Mouse (Mus musculus): Measurements from ENCODE around the gene Camk2n2. TPM values are rescaled to one million over a fixed set of nuclear protein-coding genes. Genes with fewer than 3 reads are reported as not detected.

Gene Camk2n2
- polyA plus RNA-seq, 2 experiments = 0.19 to 0.38 TPM

GRCm38 (mm10) chr16:20651947-20652310 lies 30.8 kb upstream of the Camk2n2 start:
- no peaks in the 10 kb centered on the region for H3K27me3 ChIP-seq (ENCODE audit: control insufficient read depth, insufficient read depth, low read length)
- peak overlapping the region; percentile 80 to 96 for H3K4me3 ChIP-seq (ENCODE audit: insufficient read depth in 1 of 2, low read depth in 2 of 2, low read length in 2 of 2)
- H3K4me2 ChIP-seq (ENCODE audit: low read depth) = peak overlapping the region; percentile 69
- H3K9me3 ChIP-seq (ENCODE audit: control insufficient read depth, low read length) = no peaks in the 10 kb centered on the region
- ATAC-seq (ENCODE audit: insufficient read depth) = peak; percentile 39; the same call in 1 of the 2 replicates
- WGBS (ENCODE audit: insufficient replicate concordance) = 7% methylated on average over 12 of the region's 12 CpGs
- H3K4me1 ChIP-seq (replicated peaks; ENCODE audit: control insufficient read depth in 2 of 2, insufficient read depth in 2 of 2, low read length in 1 of 2) = peaks cover 7% of the 10 kb centered on the region in 2 experiments; a peak in 3 of 4 replicates
- TF ChIP-seq CTCF (IDR thresholded peaks at IDR 0.05; ENCODE audit: low read depth) (no peak), EP300 (IDR thresholded peaks at IDR 0.05; ENCODE audit: low read depth) (no peak)
- no peak for DNase-seq (ENCODE audit: low read depth in 3 of 3, low spot score in 3 of 3)
- peaks cover 23% of the 10 kb centered on the region for H3K36me3 ChIP-seq (replicated peaks; ENCODE audit: control insufficient read depth, insufficient read depth, low read depth)
- H3K9ac ChIP-seq (replicated peaks) = peak overlapping the region; percentile 82
- no peak overlapping the region; the same call in 1 of the 2 replicates for H3K27ac ChIP-seq

- no peaks in the 10 kb centered on the region for H3K27me3 ChIP-seq (ENCODE audit: control insufficient read depth, insufficient read depth, low read length)
- DNase-seq (ENCODE audit: low read depth in 3 of 3, low spot score in 3 of 3) = peak; percentile 85 to 86 (median 86)
- peak within 1 kb of the TSS; percentile 80 to 96 for H3K4me3 ChIP-seq (ENCODE audit: insufficient read depth in 1 of 2, low read depth in 2 of 2, low read length in 2 of 2)
- ATAC-seq (ENCODE audit: insufficient read depth) = peak; percentile 97
- peak within 1 kb of the TSS; percentile 69 for H3K4me2 ChIP-seq (ENCODE audit: low read depth)
- peaks cover 7% of the 10 kb centered on the region in 2 experiments; a peak in 3 of 4 replicates for H3K4me1 ChIP-seq (replicated peaks; ENCODE audit: control insufficient read depth in 2 of 2, insufficient read depth in 2 of 2, low read length in 1 of 2)
- H3K9ac ChIP-seq (replicated peaks) = peak within 1 kb of the TSS; percentile 82
- no peaks in the 10 kb centered on the region for H3K9me3 ChIP-seq (ENCODE audit: control insufficient read depth, low read length)
- peak within 1 kb of the TSS; percentile 51 for H3K27ac ChIP-seq
- H3K36me3 ChIP-seq (replicated peaks; ENCODE audit: control insufficient read depth, insufficient read depth, low read depth) = peaks cover 17% of the 10 kb centered on the region
- peak; percentile 34 for TF ChIP-seq CTCF (IDR thresholded peaks at IDR 0.05; ENCODE audit: low read depth)
- no peak for TF ChIP-seq EP300 (IDR thresholded peaks at IDR 0.05; ENCODE audit: low read depth)
- 1% methylated on average over 46 of the region's 46 CpGs for WGBS (ENCODE audit: insufficient replicate concordance)
These were observed 30.2 kb upstream of the Camk2n2 start, which contains the start of gene Psmd2 for GRCm38 (mm10) chr16:20651076-20651946. TSS of gene Psmd2 (plus strand) at chr16:20651652.

GRCm38 (mm10) chr16:20643911-20644310 lies 22.8 kb upstream of the Camk2n2 start:
- H3K27me3 ChIP-seq (ENCODE audit: control insufficient read depth, insufficient read depth, low read length) = no peaks in the 10 kb centered on the region
- DNase-seq (ENCODE audit: low read depth in 3 of 3, low spot score in 3 of 3) (no peak), ATAC-seq (ENCODE audit: insufficient read depth) (no peak)
- H3K9ac ChIP-seq (replicated peaks) = no peak overlapping the region
- no peak overlapping the region for H3K4me2 ChIP-seq (ENCODE audit: low read depth)
- no peaks in the 10 kb centered on the region for H3K36me3 ChIP-seq (replicated peaks; ENCODE audit: control insufficient read depth, insufficient read depth, low read depth)
- H3K4me3 ChIP-seq (ENCODE audit: insufficient read depth in 1 of 2, low read depth in 2 of 2, low read length in 2 of 2) = no peak overlapping the region
- TF ChIP-seq EP300 (IDR thresholded peaks at IDR 0.05; ENCODE audit: low read depth) (no peak), CTCF (IDR thresholded peaks at IDR 0.05; ENCODE audit: low read depth) (no peak)
- no peaks in the 10 kb centered on the region for H3K4me1 ChIP-seq (replicated peaks; ENCODE audit: control insufficient read depth in 2 of 2, insufficient read depth in 2 of 2, low read length in 1 of 2)
- 61% methylated on average over 7 of the region's 7 CpGs for WGBS (ENCODE audit: insufficient replicate concordance)
- H3K9me3 ChIP-seq (ENCODE audit: control insufficient read depth, low read length) = no peaks in the 10 kb centered on the region
- H3K27ac ChIP-seq = no peak overlapping the region

- WGBS (ENCODE audit: insufficient replicate concordance) = under 1% methylated on average over 8 of the region's 8 CpGs
- no peaks in the 10 kb centered on the region for H3K4me1 ChIP-seq (replicated peaks; ENCODE audit: control insufficient read depth in 2 of 2, insufficient read depth in 2 of 2, low read length in 1 of 2)
- H3K9me3 ChIP-seq (ENCODE audit: control insufficient read depth, low read length) = no peaks in the 10 kb centered on the region
- H3K9ac ChIP-seq (replicated peaks) = no peak overlapping the region
- H3K27me3 ChIP-seq (ENCODE audit: control insufficient read depth, insufficient read depth, low read length) = no peaks in the 10 kb centered on the region
- H3K36me3 ChIP-seq (replicated peaks; ENCODE audit: control insufficient read depth, insufficient read depth, low read depth) = no peaks in the 10 kb centered on the region
- H3K27ac ChIP-seq = no peak overlapping the region
- no peak overlapping the region for H3K4me3 ChIP-seq (ENCODE audit: insufficient read depth in 1 of 2, low read depth in 2 of 2, low read length in 2 of 2)
- DNase-seq (ENCODE audit: low read depth in 3 of 3, low spot score in 3 of 3) (no peak), ATAC-seq (ENCODE audit: insufficient read depth) (no peak)
- TF ChIP-seq CTCF (IDR thresholded peaks at IDR 0.05; ENCODE audit: low read depth) (peak; percentile 87), EP300 (IDR thresholded peaks at IDR 0.05; ENCODE audit: low read depth) (no peak)
- H3K4me2 ChIP-seq (ENCODE audit: low read depth) = no peak overlapping the region
These were observed 21.1 kb upstream of the Camk2n2 start for GRCm38 (mm10) chr16:20642161-20642560.

- 74% methylated on average over 8 of the region's 8 CpGs for WGBS (ENCODE audit: insufficient replicate concordance)
- TF ChIP-seq CTCF (IDR thresholded peaks at IDR 0.05; ENCODE audit: low read depth) = no peak
- no peak for TF ChIP-seq EP300 (IDR thresholded peaks at IDR 0.05; ENCODE audit: low read depth)
- Histone ChIP-seq H3K27ac (no peak overlapping the region), H3K4me3 (ENCODE audit: insufficient read depth in 1 of 2, low read depth in 2 of 2, low read length in 2 of 2) (no peak overlapping the region), H3K4me1 (replicated peaks; ENCODE audit: control insufficient read depth in 2 of 2, insufficient read depth in 2 of 2, low read length in 1 of 2) (no peaks in the 10 kb centered on the region), H3K36me3 (replicated peaks; ENCODE audit: control insufficient read depth, insufficient read depth, low read depth) (no peaks in the 10 kb centered on the region), H3K4me2 (ENCODE audit: low read depth) (no peak overlapping the region), H3K27me3 (ENCODE audit: control insufficient read depth, insufficient read depth, low read length) (no peaks in the 10 kb centered on the region), H3K9me3 (ENCODE audit: control insufficient read depth, low read length) (no peaks in the 10 kb centered on the region), H3K9ac (replicated peaks) (no peak overlapping the region)
- DNase-seq (ENCODE audit: low read depth in 3 of 3, low spot score in 3 of 3) (no peak), ATAC-seq (ENCODE audit: insufficient read depth) (no peak)
These were observed 17.3 kb upstream of the Camk2n2 start for GRCm38 (mm10) chr16:20638367-20638766.

Data from liver, embryonic 14.5 days (tissue).